Mouse (Mus musculus) midbrain, embryonic 12.5 days (tissue): Measurements from ENCODE around the gene 9130213A22Rik. TPM values are rescaled to one million over a fixed set of nuclear protein-coding genes. Genes with fewer than 3 reads are reported as not detected.

Experiments
- ATAC-seq: fragments of 200-750 bp; cut with Nextera tagmentation; 2 replicates; pipeline ENCODE4 v1.8.0; 2017; ENCODE audit warnings: low read depth, moderate TSS enrichment, moderate library complexity; ENCODE audit not compliant: low FRiP score
- H3K27ac ChIP-seq: fragments of 300-500 bp; sonication (generic); replicated peaks from 2 replicates; pipeline ENCODE4 v1.5.1; 2016; ENCODE audit warnings: mild to moderate bottlenecking
- H3K27me3 ChIP-seq: fragments of 300-500 bp; sonication (generic); 2 replicates; pipeline ENCODE4 v1.6.1; 2016; ENCODE audit warnings: mild to moderate bottlenecking
- H3K36me3 ChIP-seq: fragments of 300-500 bp; sonication (generic); 2 replicates; pipeline ENCODE4 v1.6.1; 2016
- H3K4me1 ChIP-seq: fragments of 300-500 bp; sonication (generic); 2 replicates; pipeline ENCODE4 v1.6.1; 2016
- H3K4me2 ChIP-seq: fragments of 300-500 bp; sonication (generic); replicated peaks from 2 replicates; pipeline ENCODE4 v1.6.1; 2016; ENCODE audit warnings: mild to moderate bottlenecking, moderate library complexity
- H3K4me3 ChIP-seq: fragments of 300-500 bp; sonication (generic); 2 replicates; pipeline ENCODE4 v1.5.1; 2016; ENCODE audit warnings: mild to moderate bottlenecking
- H3K9ac ChIP-seq: fragments of 300-500 bp; sonication (generic); replicated peaks from 2 replicates; pipeline ENCODE4 v1.6.1; 2016; ENCODE audit warnings: mild to moderate bottlenecking, moderate library complexity
- H3K9me3 ChIP-seq: fragments of 300-500 bp; sonication (generic); 2 replicates; pipeline ENCODE4 v1.6.1; 2016; ENCODE audit warnings: mild to moderate bottlenecking
- WGBS: fragments of 180-500 bp; shearing (Covaris S2); methylation state at CpG from one replicate; pipeline ENCODE4 v1.1.7; 2016; 5-methylcytosine and 5-hydroxymethylcytosine counted together
- polyA plus RNA-seq: library from polyadenylated mRNA; unstranded; fragments of >200 nt; fragmentation: Nextera tagmentation; extraction: Ambion mirVana; gene quantifications from 2 replicates; pipeline ENCODE4 v1.2.1, GENCODE M21; 2016

The 9130213A22Rik gene
- polyA plus RNA-seq, 1 experiment from 2014 or later: 0.29 TPM

- Histone ChIP-seq H3K4me2 (peak within 1 kb of the TSS; percentile 83), H3K36me3 (peaks cover 29% of the 10 kb centered on the region), H3K9me3 (no peaks in the 10 kb centered on the region), H3K27ac (peak within 1 kb of the TSS; percentile 96), H3K4me3 (peak within 1 kb of the TSS; percentile 99), H3K27me3 (no peaks in the 10 kb centered on the region), H3K9ac (peak within 1 kb of the TSS; percentile 99), H3K4me1 (peaks cover 34% of the 10 kb centered on the region)
- peak; percentile 83 for ATAC-seq
- 2% methylated on average over 54 of the region's 67 CpGs for WGBS
These were observed 34.1 kb downstream of the 9130213A22Rik start, which contains the start of gene Vamp2 for GRCm38 (mm10) chr11:69088103-69088855. Gene Vamp2, plus strand, starts transcription at chr11:69088490.

- ATAC-seq: no peak
- 73% methylated on average over 2 of the region's 2 CpGs for WGBS
- peaks cover 34% of the 10 kb centered on the region for H3K4me1 ChIP-seq
These were observed 34.8 kb downstream of the 9130213A22Rik start for GRCm38 (mm10) chr11:69087597-69087996.

GRCm38 (mm10) chr11:69087082-69087481 lies 35.3 kb downstream of the 9130213A22Rik start:
- Histone ChIP-seq H3K27ac (0 out of 2 replicates have a peak overlapping the region, but pooled peaks have one; percentile 35), H3K9ac (peak overlapping the region; percentile 16; the same call in 1 of the 2 replicates), H3K27me3 (no peaks in the 10 kb centered on the region), H3K9me3 (no peaks in the 10 kb centered on the region), H3K4me1 (peaks cover 33% of the 10 kb centered on the region), H3K36me3 (peaks cover 23% of the 10 kb centered on the region), H3K4me3 (no peak overlapping the region), H3K4me2 (no peak overlapping the region)
- ATAC-seq: no peak
- 39% methylated on average over 4 of the region's 4 CpGs for WGBS

More at GRCm38 (mm10) chr11:69087597-69087996, 34.8 kb downstream of the 9130213A22Rik start:
- Histone ChIP-seq H3K27me3 (no peaks in the 10 kb centered on the region), H3K27ac (0 out of 2 replicates have a peak overlapping the region, but pooled peaks have one; percentile 35), H3K4me2 (peak overlapping the region; percentile 83), H3K9ac (no peak overlapping the region; the same call in 1 of the 2 replicates), H3K36me3 (peaks cover 26% of the 10 kb centered on the region), H3K9me3 (no peaks in the 10 kb centered on the region), H3K4me3 (peak overlapping the region; percentile 99; the same call in 1 of the 2 replicates)

- Histone ChIP-seq H3K27me3 (no peaks in the 10 kb centered on the region), H3K9me3 (no peaks in the 10 kb centered on the region), H3K36me3 (peaks cover 17% of the 10 kb centered on the region), H3K9ac (no peak overlapping the region), H3K4me1 (peaks cover 29% of the 10 kb centered on the region), H3K4me2 (no peak overlapping the region), H3K27ac (no peak overlapping the region), H3K4me3 (no peak overlapping the region)
- 75% methylated on average over 6 of the region's 6 CpGs for WGBS
- ATAC-seq: no peak
These were observed 36.0 kb downstream of the 9130213A22Rik start for GRCm38 (mm10) chr11:69086390-69086789.

- H3K36me3 ChIP-seq: peaks cover 11% of the 10 kb centered on the region; the same call in 1 of the 2 replicates
- no peak overlapping the region for H3K4me2 ChIP-seq
- no peaks in the 10 kb centered on the region for H3K9me3 ChIP-seq
- 61% methylated on average over 6 of the region's 6 CpGs for WGBS
- H3K27ac ChIP-seq: no peak overlapping the region
- no peak overlapping the region for H3K4me3 ChIP-seq
- no peaks in the 10 kb centered on the region for H3K27me3 ChIP-seq
- no peak overlapping the region for H3K9ac ChIP-seq
- peaks cover 22% of the 10 kb centered on the region for H3K4me1 ChIP-seq
- ATAC-seq: no peak
These were observed 36.8 kb downstream of the 9130213A22Rik start for GRCm38 (mm10) chr11:69085608-69086007.

GRCm38 (mm10) chr11:69081613-69082012 lies 40.8 kb downstream of the 9130213A22Rik start:
- H3K27me3 ChIP-seq: no peaks in the 10 kb centered on the region
- H3K4me2 ChIP-seq: no peak overlapping the region
- ATAC-seq: no peak
- 84% methylated on average over 7 of the region's 7 CpGs for WGBS
- no peak overlapping the region for H3K27ac ChIP-seq
- no peaks in the 10 kb centered on the region for H3K36me3 ChIP-seq
- no peaks in the 10 kb centered on the region for H3K4me1 ChIP-seq
- H3K9ac ChIP-seq: no peak overlapping the region
- H3K9me3 ChIP-seq: no peaks in the 10 kb centered on the region
- no peak overlapping the region for H3K4me3 ChIP-seq

GRCm38 (mm10) chr11:69080855-69081222 lies 41.5 kb downstream of the 9130213A22Rik start:
- WGBS: 85% methylated on average over 8 of the region's 8 CpGs

GRCm38 (mm10) chr11:69080102-69080854 lies 42.1 kb downstream of the 9130213A22Rik start:
- Histone ChIP-seq H3K27me3 (no peaks in the 10 kb centered on the region), H3K4me3 (no peak overlapping the region), H3K27ac (no peak overlapping the region), H3K9me3 (no peaks in the 10 kb centered on the region), H3K36me3 (no peaks in the 10 kb centered on the region), H3K9ac (no peak overlapping the region), H3K4me1 (no peaks in the 10 kb centered on the region), H3K4me2 (no peak overlapping the region)
- 89% methylated on average over 15 of the region's 15 CpGs for WGBS
- ATAC-seq: no peak

More at GRCm38 (mm10) chr11:69080855-69081222, 41.5 kb downstream of the 9130213A22Rik start:
- H3K27me3 ChIP-seq: no peaks in the 10 kb centered on the region
- H3K4me3 ChIP-seq: no peak overlapping the region
- no peaks in the 10 kb centered on the region for H3K4me1 ChIP-seq
- no peak for ATAC-seq
- no peak overlapping the region for H3K9ac ChIP-seq
- no peaks in the 10 kb centered on the region for H3K36me3 ChIP-seq
- no peak overlapping the region for H3K4me2 ChIP-seq
- H3K27ac ChIP-seq: no peak overlapping the region
- H3K9me3 ChIP-seq: no peaks in the 10 kb centered on the region

- no peaks in the 10 kb centered on the region for H3K27me3 ChIP-seq
- no peak overlapping the region for H3K4me3 ChIP-seq
- H3K36me3 ChIP-seq: no peaks in the 10 kb centered on the region
- no peaks in the 10 kb centered on the region for H3K9me3 ChIP-seq
- no peak for ATAC-seq
- 91% methylated on average over 5 of the region's 5 CpGs for WGBS
- no peak overlapping the region for H3K27ac ChIP-seq
- no peak overlapping the region for H3K9ac ChIP-seq
- peaks cover 6% of the 10 kb centered on the region for H3K4me1 ChIP-seq
- no peak overlapping the region for H3K4me2 ChIP-seq
These were observed 43.5 kb downstream of the 9130213A22Rik start for GRCm38 (mm10) chr11:69078805-69079438.

- peaks cover 12% of the 10 kb centered on the region for H3K4me1 ChIP-seq
- no peak for ATAC-seq
- no peaks in the 10 kb centered on the region for H3K9me3 ChIP-seq
- H3K27ac ChIP-seq: no peak overlapping the region
- no peaks in the 10 kb centered on the region for H3K27me3 ChIP-seq
- H3K4me3 ChIP-seq: no peak overlapping the region
- no peaks in the 10 kb centered on the region for H3K36me3 ChIP-seq
- H3K9ac ChIP-seq: no peak overlapping the region
- H3K4me2 ChIP-seq: no peak overlapping the region
- 85% methylated on average over 6 of the region's 6 CpGs for WGBS
These were observed 44.3 kb downstream of the 9130213A22Rik start for GRCm38 (mm10) chr11:69078041-69078440.

GRCm38 (mm10) chr11:69077316-69077715 lies 45.1 kb downstream of the 9130213A22Rik start:
- no peak overlapping the region for H3K4me3 ChIP-seq
- H3K4me1 ChIP-seq: peaks cover 15% of the 10 kb centered on the region
- no peak for ATAC-seq
- H3K9me3 ChIP-seq: no peaks in the 10 kb centered on the region
- H3K36me3 ChIP-seq: no peaks in the 10 kb centered on the region
- no peak overlapping the region for H3K9ac ChIP-seq
- no peak overlapping the region for H3K27ac ChIP-seq
- WGBS: 88% methylated on average over 9 of the region's 9 CpGs
- H3K27me3 ChIP-seq: no peaks in the 10 kb centered on the region
- H3K4me2 ChIP-seq: no peak overlapping the region
